Mouse (Mus musculus): Measurements from ENCODE around the gene Pfkp. TPM values are rescaled to one million over a fixed set of nuclear protein-coding genes. Genes with fewer than 3 reads are reported as not detected.

Pfkp gene
- 1 to 10 TPM; 6.7 to 8.2 TPM for total RNA-seq (2021)
- long read RNA-seq, experiment 1, full-length matches to known transcripts = 13 of 16 reads
- long read RNA-seq, experiment 1, partial matches to known transcripts = 1 of 16 reads
- long read RNA-seq, experiment 1, other reads (novel, unspliced or antisense) = 2 of 16 reads
- long read RNA-seq, experiment 2, full-length matches to known transcripts = 13 of 13 reads
- long read RNA-seq, experiment 2, partial matches to known transcripts = 0 of 13 reads
- long read RNA-seq, experiment 2, other reads (novel, unspliced or antisense) = 0 of 13 reads

DNA sequence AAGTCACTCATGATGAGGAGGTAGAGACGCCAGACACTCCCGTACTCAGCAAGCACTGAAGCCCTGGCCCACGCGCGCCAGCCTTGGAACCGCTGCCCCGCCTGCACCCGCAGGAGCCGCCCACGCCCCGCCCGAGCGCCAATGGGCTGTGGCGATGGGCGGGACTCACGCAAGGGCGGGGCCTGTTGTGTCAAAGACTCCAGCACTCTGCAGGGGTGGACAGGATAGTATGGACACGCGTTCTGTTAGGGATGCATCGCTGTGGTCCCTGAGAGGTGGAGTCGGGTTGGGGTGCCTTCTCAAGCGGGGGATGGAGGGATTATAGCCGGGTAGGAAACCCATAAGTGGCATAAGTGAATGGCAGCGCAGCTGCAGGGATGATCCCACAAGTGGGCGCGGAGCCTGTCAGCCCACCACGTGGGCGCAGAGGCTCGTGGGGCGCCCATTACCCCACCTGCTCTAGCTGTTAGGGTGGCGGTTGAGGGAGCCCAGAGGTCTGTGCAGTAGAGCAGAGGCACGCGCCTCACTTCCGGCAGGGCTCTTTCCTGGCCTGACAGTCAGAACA lies at the start of gene Pfkp:
Gene Pfkp, minus strand, starts transcription at position 109 of the 565 bp plus-strand sequence.
- intact Hi-C loops (cut with DNase I; ENCODE audit: low total_unique reads) = no loop called here
- DNase-seq = peak; percentile 91

- intact Hi-C loops (cut with DNase I; ENCODE audit: low total_unique reads) = no loop called here
- no peak for DNase-seq
These were observed 42.0 kb upstream of the Pfkp start for GRCm38 (mm10) chr13:6690607-6691006.

- intact Hi-C loops (cut with DNase I; ENCODE audit: low total_unique reads) = no loop called here
- peak; percentile 18 for DNase-seq
These were observed 41.4 kb upstream of the Pfkp start for GRCm38 (mm10) chr13:6689962-6690361.

GRCm38 (mm10) chr13:6688790-6689433 lies 40.3 kb upstream of the Pfkp start:
- DNase-seq = no peak
- intact Hi-C loops (cut with DNase I; ENCODE audit: low total_unique reads) = no loop called here

GRCm38 (mm10) chr13:6666887-6667286 lies 18.3 kb upstream of the Pfkp start:
- intact Hi-C loops (cut with DNase I; ENCODE audit: low total_unique reads) = no loop called here

DNA sequence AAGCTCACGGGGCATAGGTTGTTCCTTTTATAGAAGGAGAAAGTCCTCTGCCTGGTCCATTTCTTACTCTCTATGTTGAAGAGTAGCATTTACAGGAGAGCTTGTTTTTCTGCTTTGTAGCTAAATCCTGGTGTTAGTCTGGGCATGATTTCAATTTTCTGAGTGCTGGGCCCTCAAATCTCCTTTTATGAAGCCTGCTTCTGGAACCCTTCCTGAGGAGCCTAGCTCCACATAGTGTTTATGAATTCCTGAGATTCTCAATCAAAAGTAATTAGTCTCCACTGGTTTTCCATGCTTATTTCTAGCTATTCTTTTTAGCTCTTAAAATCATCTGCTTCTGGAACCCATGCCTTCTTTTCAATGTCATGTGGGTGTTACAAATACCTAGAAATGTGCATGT lies 16.9 kb upstream of the Pfkp start:
- intact Hi-C loops (cut with DNase I; ENCODE audit: low total_unique reads) = no loop called here
- DNase-seq = no peak

More at GRCm38 (mm10) chr13:6666887-6667286, 18.3 kb upstream of the Pfkp start:
- DNase-seq = no peak

DNA sequence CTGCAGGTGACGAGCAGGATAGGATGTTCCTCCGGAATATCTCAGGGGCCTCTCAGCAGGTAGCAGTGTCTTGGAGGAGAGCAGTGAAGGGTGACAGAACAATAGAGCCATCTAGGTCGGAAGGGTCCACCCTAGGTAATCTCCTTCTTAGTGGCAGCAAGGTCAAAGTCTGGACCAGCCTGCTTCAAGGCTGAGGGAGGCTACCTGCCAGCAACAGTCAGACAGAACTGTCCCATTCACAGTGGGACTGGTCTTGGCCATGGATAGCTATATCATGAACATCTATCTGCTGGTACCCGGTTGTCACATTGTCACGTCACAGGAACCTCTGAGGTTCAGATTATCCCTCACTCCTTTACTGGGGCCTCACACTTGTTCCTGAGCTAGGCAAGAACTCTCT lies 15.6 kb upstream of the Pfkp start:
- DNase-seq = no peak
- intact Hi-C loops (cut with DNase I; ENCODE audit: low total_unique reads) = no loop called here

DNA sequence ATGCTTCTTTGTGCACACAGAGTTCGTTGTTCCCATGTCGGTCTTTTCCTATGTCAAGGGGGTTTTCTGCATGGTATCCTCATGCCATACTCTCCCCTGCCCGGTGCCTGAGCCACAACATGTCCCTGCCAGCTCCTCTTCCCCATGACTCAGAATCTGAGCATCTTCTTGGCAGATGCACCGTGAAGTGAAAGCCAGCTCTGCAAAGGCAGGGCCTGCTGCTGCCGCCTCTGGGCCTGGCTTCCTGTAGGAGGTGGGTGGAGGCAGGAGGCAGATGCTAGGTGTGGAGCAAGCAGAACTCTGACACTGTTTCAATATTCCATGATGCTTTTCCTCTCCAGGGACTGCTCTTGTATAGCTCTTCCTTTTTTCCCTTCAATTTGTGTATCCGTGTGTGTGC lies 10.7 kb upstream of the Pfkp start:
- DNase-seq = no peak

DNA sequence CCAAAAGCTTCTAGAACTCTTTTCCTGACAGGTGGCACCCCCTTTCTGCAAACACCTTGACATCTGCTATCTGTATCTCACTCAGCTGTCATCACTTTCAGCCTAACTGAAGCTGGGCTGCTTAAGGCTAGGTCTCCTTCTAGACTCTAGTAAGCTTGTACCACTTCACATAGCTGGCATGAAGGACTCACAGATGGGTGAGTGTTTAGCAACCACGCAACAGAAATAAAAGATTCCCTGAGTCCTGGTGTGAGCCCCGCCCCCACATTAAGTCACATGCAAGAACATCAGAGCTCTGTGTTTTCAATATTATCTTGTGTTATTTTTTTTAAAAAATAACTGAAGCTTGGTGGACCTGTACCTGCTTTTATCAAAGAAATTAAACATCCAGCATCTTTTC lies 8.7 kb upstream of the Pfkp start:
- intact Hi-C loops (cut with DNase I; ENCODE audit: low total_unique reads) = no loop called here

More for the DNA sequence above, 10.7 kb upstream of the Pfkp start:
- intact Hi-C loops (cut with DNase I; ENCODE audit: low total_unique reads) = no loop called here

GRCm38 (mm10) chr13:6649542-6649941 lies 965 bp upstream of the Pfkp start:
- no peak for DNase-seq
- intact Hi-C loops (cut with DNase I; ENCODE audit: low total_unique reads) = no loop called here

More for the DNA sequence above, 8.7 kb upstream of the Pfkp start:
- no peak for DNase-seq

- intact Hi-C loops (cut with DNase I; ENCODE audit: low total_unique reads) = no loop called here
- no peak for DNase-seq
These were observed 447 bp downstream of the Pfkp start for GRCm38 (mm10) chr13:6647992-6648668.

- intact Hi-C loops (cut with DNase I; ENCODE audit: low total_unique reads) = no loop called here
- peak; percentile 35 for DNase-seq
These were observed 1.2 kb downstream of the Pfkp start for GRCm38 (mm10) chr13:6647067-6647991.

- no peak for DNase-seq
- intact Hi-C loops (cut with DNase I; ENCODE audit: low total_unique reads) = no loop called here
These were observed 1.9 kb downstream of the Pfkp start for GRCm38 (mm10) chr13:6646674-6647066.

- intact Hi-C loops (cut with DNase I; ENCODE audit: low total_unique reads) = no loop called here
- DNase-seq = no peak
These were observed 2.3 kb downstream of the Pfkp start for GRCm38 (mm10) chr13:6646266-6646665.

DNA sequence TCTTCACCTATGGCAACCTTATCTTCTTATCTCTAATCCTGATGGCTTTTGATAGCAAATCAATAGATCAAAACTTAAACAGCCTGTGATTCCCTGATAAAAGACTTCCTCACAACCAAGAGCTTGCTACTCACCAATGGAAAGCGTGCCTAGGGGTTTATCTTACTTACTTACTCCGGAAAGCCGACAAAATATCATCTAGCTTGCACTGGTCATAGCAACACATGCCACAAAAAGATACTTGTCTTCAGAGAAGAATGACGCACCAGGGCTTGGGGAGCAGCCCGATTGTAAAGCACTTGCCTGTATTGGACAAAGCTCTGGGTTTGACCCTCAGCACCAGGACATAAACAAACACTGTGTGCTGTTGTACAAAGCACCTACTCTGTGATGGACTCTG lies 4.6 kb downstream of the Pfkp start:
- intact Hi-C loops (cut with DNase I; ENCODE audit: low total_unique reads) = no loop called here
- DNase-seq = no peak

DNA sequence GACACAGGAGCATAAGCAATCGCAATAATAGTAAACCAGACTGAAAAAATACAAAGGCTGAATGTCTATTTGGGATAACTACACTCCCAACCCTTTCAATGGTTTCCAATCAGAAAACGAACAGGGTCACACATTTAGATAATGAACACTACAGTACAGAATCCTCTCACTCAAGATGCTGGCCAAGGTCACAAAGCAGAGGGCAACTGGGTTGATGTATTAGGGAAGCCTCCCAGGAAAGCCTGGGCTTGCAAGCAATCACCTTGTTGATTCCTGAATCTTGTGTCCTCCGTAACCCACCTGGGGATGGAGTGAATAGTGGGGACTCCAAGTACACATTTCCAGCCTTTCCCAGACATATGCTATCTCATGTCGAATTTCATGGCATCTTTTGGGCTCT lies 5.6 kb downstream of the Pfkp start:
- DNase-seq = no peak
- intact Hi-C loops (cut with DNase I; ENCODE audit: low total_unique reads) = no loop called here

GRCm38 (mm10) chr13:6642453-6642852 lies 6.1 kb downstream of the Pfkp start:
- intact Hi-C loops (cut with DNase I; ENCODE audit: low total_unique reads) = no loop called here
- no peak for DNase-seq

- intact Hi-C loops (cut with DNase I; ENCODE audit: low total_unique reads) = no loop called here
- DNase-seq = no peak
These were observed 7.1 kb downstream of the Pfkp start for GRCm38 (mm10) chr13:6641497-6641896.

DNA sequence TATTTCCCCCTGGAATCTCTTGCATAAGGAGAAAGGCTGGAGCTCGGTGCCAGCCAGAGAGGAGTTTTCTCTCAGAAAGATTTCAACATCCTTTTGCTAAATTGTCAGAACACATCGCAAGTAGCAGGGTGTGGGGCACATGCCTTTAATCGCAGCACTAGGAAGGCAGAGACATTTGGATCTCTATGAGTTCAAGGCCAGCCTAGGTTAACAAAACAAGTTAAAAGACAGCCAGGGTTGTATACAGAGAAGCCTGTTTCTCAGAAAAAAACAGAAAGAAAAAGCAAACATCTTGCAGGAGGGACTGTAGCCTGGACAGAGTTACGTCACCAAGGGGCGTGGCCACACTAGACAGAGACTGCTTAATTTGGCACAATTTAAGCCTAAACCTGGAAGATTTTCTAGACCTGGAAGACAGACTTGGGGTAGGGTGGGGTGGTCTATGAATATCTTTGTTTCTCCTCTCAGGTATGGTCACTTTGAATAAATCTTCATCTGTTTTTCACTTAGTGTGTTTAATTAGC lies 9.0 kb downstream of the Pfkp start:
- intact Hi-C loops (cut with DNase I; ENCODE audit: low total_unique reads) = no loop called here
- DNase-seq = no peak

Data from gastrocnemius, postnatal 14 days (tissue).